Comparison of ENCODE assay signal across 31 mouse cellular contexts in the genomic region with DNA sequence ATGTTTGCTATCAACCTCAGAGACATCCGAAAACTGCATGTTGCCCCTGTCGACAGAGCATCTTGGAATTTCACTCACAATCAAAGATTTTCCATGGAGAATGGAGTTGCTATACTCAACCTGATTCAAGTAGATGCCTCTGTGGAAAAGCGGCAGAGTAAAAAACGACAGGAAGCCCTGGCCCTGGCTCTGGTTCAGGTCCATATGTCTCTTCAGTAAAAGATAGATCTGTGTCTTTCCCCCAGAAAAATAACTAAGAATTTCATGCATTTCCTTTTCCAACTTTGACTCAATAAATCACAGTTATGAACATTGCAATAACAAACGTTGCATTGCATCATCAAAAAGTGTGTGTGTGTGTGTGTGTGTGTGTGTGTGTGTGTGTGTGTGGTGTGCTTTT.
A peak's percentile ranks its signal among the peaks of the same experiment; 100 is the strongest.
DNase-seq lines count a peak whose midpoint lies in the region; ATAC-seq and TF ChIP-seq lines count a peak whose summit lies in the region.
"Had no signal": no experiment of that assay in that cellular context is flagged by ENCODE, and none has a peak within 500 bp of the region (broad histone marks: within the 10 kb centered on the region; RNA-seq: fewer than 3 reads in every experiment).

No protein-coding gene starts in this region.

- peaks cover 28% of the 10 kb centered on the region for H3K4me1 ChIP-seq in forebrain, embryonic 15.5 days
- H3K4me1 ChIP-seq in forebrain, embryonic 10.5 days = peaks cover 29% of the 10 kb centered on the region
- H3K4me1 ChIP-seq in kidney, adult 2 months (ENCODE audit: control insufficient read depth, insufficient read depth, low read length) = no peaks in the 10 kb centered on the region
- H3K4me1 ChIP-seq in kidney, embryonic 14.5 days (ENCODE audit: control insufficient read depth, insufficient read depth, low read length) = peaks cover 6% of the 10 kb centered on the region; the same call in 1 of the 2 replicates
- H3K4me1 ChIP-seq in lung, postnatal 0 days (ENCODE audit: insufficient read depth, low read depth, low read length) = 0 out of 2 replicates have a peak, but pooled peaks cover 5% of the 10 kb centered on the region
- H3K4me1 ChIP-seq: heart, embryonic 13.5 days; limb, embryonic 12.5 days; liver, embryonic 15.5 days; neural tube, embryonic 12.5 days had no signal

- peak overlapping the region; percentile 67 for H3K27ac ChIP-seq in forebrain, embryonic 15.5 days (replicated peaks)
- no peak overlapping the region for H3K27ac ChIP-seq in forebrain, embryonic 10.5 days
- no peak overlapping the region for H3K27ac ChIP-seq in kidney, adult 2 months (ENCODE audit: insufficient read depth, low read depth, low read length)
- H3K27ac ChIP-seq in kidney, embryonic 14.5 days (ENCODE audit: low read depth, low read length) = no peak overlapping the region
- H3K27ac ChIP-seq in lung, postnatal 0 days (ENCODE audit: low read length) = no peak overlapping the region
- H3K27ac ChIP-seq: embryonic facial prominence, embryonic 12.5 days; heart, adult 2 months; heart, embryonic 13.5 days; hindbrain, embryonic 14.5 days; left cerebral cortex, adult 2 months; limb, embryonic 12.5 days; liver, embryonic 15.5 days; lung, embryonic 15.5 days; macrophage; neural tube, embryonic 12.5 days had no signal

- WGBS in forebrain, embryonic 15.5 days = 69% methylated on average over 5 of the region's 5 CpGs
- WGBS in forebrain, embryonic 10.5 days = 87% methylated on average over 5 of the region's 5 CpGs
- 67% methylated on average over 5 of the region's 5 CpGs for WGBS in kidney, adult 2 months
- 61% methylated on average over 5 of the region's 5 CpGs for whole genome bisulfite sequencing in kidney, embryonic 14.5 days
- WGBS in lung, postnatal 0 days = 48% methylated on average over 5 of the region's 5 CpGs

- no peaks in the 10 kb centered on the region for H3K36me3 ChIP-seq in forebrain, embryonic 15.5 days
- no peaks in the 10 kb centered on the region for H3K36me3 ChIP-seq in forebrain, embryonic 10.5 days (replicated peaks)
- no peaks in the 10 kb centered on the region for H3K36me3 ChIP-seq in kidney, adult 2 months (ENCODE audit: control insufficient read depth, insufficient read depth, low read length)
- no peaks in the 10 kb centered on the region for H3K36me3 ChIP-seq in kidney, embryonic 14.5 days (ENCODE audit: control insufficient read depth, insufficient read depth, low read length)
- H3K36me3 ChIP-seq in lung, postnatal 0 days (ENCODE audit: insufficient read depth, low read length) = no peaks in the 10 kb centered on the region
- H3K36me3 ChIP-seq: embryonic facial prominence, embryonic 12.5 days; G1E; heart, embryonic 13.5 days; limb, embryonic 12.5 days; liver, embryonic 15.5 days; lung, embryonic 15.5 days; neural tube, embryonic 12.5 days had no signal

- no peak overlapping the region for H3K4me3 ChIP-seq in forebrain, embryonic 15.5 days
- H3K4me3 ChIP-seq in forebrain, embryonic 10.5 days = no peak overlapping the region
- no peak overlapping the region for H3K4me3 ChIP-seq in kidney, adult 2 months (ENCODE audit: insufficient read depth, low read depth, low read length)
- H3K4me3 ChIP-seq in kidney, embryonic 14.5 days (ENCODE audit: low read length) = no peak overlapping the region
- H3K4me3 ChIP-seq in lung, postnatal 0 days (ENCODE audit: low read depth, low read length) = no peak overlapping the region
- H3K4me3 ChIP-seq: embryonic facial prominence, embryonic 12.5 days; heart, adult 2 months; heart, embryonic 13.5 days; left cerebral cortex, adult 2 months; limb, embryonic 12.5 days; liver, embryonic 15.5 days; lung, embryonic 15.5 days; myocyte; neural tube, embryonic 12.5 days had no signal

- no peak overlapping the region for H3K4me2 ChIP-seq in forebrain, embryonic 15.5 days (replicated peaks)
- no peak overlapping the region for H3K4me2 ChIP-seq in kidney, embryonic 14.5 days (replicated peaks; ENCODE audit: low read depth, low read length)
- H3K4me2 ChIP-seq in lung, postnatal 0 days (replicated peaks; ENCODE audit: low read depth, low read length) = no peak overlapping the region
- H3K4me2 ChIP-seq: embryonic facial prominence, embryonic 12.5 days; heart, embryonic 13.5 days; hindbrain, embryonic 14.5 days; limb, embryonic 12.5 days; liver, embryonic 15.5 days; lung, embryonic 15.5 days; neural tube, embryonic 12.5 days had no signal

- H3K27me3 ChIP-seq in forebrain, embryonic 15.5 days = no peaks in the 10 kb centered on the region
- H3K27me3 ChIP-seq in forebrain, embryonic 10.5 days (ENCODE audit: poor library complexity, severe bottlenecking) = no peaks in the 10 kb centered on the region
- no peaks in the 10 kb centered on the region for H3K27me3 ChIP-seq in kidney, adult 2 months (replicated peaks; ENCODE audit: control insufficient read depth, insufficient read depth, low read length)
- H3K27me3 ChIP-seq in kidney, embryonic 14.5 days (ENCODE audit: control insufficient read depth, insufficient read depth, low read length) = no peaks in the 10 kb centered on the region
- H3K27me3 ChIP-seq in lung, postnatal 0 days (replicated peaks; ENCODE audit: insufficient read depth, low read length) = no peaks in the 10 kb centered on the region
- H3K27me3 ChIP-seq: embryonic facial prominence, embryonic 12.5 days; heart, embryonic 13.5 days; limb, embryonic 12.5 days; liver, embryonic 15.5 days; lung, embryonic 15.5 days; neural tube, embryonic 12.5 days had no signal

- no peak for DNase-seq in forebrain, embryonic 10.5 days (ENCODE audit: extremely low spot score, low spot score)
- DNase-seq in kidney, adult 2 months = peak; percentile 48
- DNase-seq in lung, postnatal 0 days (ENCODE audit: low spot score) = peak; percentile 26
- DNase-seq in lung, postnatal 25 days (ENCODE audit: low spot score) = no peak
- peak; percentile 41 for DNase-seq in kidney, postnatal 14 days
- DNase-seq: adrenal gland, postnatal 10 days; cerebellum, adult 11-12 months; cerebellum, adult 9-11 months; embryo, embryonic 11 days; gastrocnemius, postnatal 25 days; heart, adult 2 months; heart, postnatal 10 days; midbrain, embryonic 14.5 days; right cerebral cortex, adult 18-20 months; spleen, adult 18-20 months; thymus, postnatal 14 days had no signal

- TF ChIP-seq EP300 in lung, postnatal 0 days (IDR thresholded peaks at IDR 0.05) = no peak

- no peak for TF ChIP-seq CTCF in kidney, adult 2 months (conservative IDR thresholded peaks at IDR 0.05; ENCODE audit: insufficient read depth, insufficient read length, low read depth, low read length)
- no peak for TF ChIP-seq CTCF in lung, postnatal 0 days (IDR thresholded peaks at IDR 0.05)

- no peaks in the 10 kb centered on the region for H3K9me3 ChIP-seq in forebrain, embryonic 15.5 days
- no peaks in the 10 kb centered on the region for H3K9me3 ChIP-seq in forebrain, embryonic 10.5 days
- H3K9me3 ChIP-seq in kidney, embryonic 14.5 days (ENCODE audit: control insufficient read depth, low read length) = no peaks in the 10 kb centered on the region
- H3K9me3 ChIP-seq in lung, postnatal 0 days (ENCODE audit: low read length) = no peaks in the 10 kb centered on the region
- H3K9me3 ChIP-seq: embryonic facial prominence, embryonic 12.5 days; G1E; heart, embryonic 13.5 days; limb, embryonic 12.5 days; liver, embryonic 15.5 days; lung, embryonic 15.5 days; neural tube, embryonic 12.5 days had no signal

- no peak for ATAC-seq in forebrain, embryonic 15.5 days (replicated peaks)
- ATAC-seq in kidney, embryonic 14.5 days (ENCODE audit: low FRiP score, low TSS enrichment) = no peak
- no peak for ATAC-seq in lung, postnatal 0 days
- ATAC-seq in megakaryocyte progenitor cell, adult 5-6 weeks (replicated peaks; ENCODE audit: poor library complexity) = no peak
- ATAC-seq: intestine, postnatal 0 days had no signal

- H3K9ac ChIP-seq in forebrain, embryonic 15.5 days (replicated peaks) = no peak overlapping the region
- no peak overlapping the region for H3K9ac ChIP-seq in kidney, embryonic 14.5 days (ENCODE audit: low read depth, low read length)
- no peak overlapping the region for H3K9ac ChIP-seq in lung, postnatal 0 days (replicated peaks; ENCODE audit: low read depth)
- H3K9ac ChIP-seq: embryonic facial prominence, embryonic 12.5 days; heart, embryonic 13.5 days; hindbrain, embryonic 14.5 days; limb, embryonic 12.5 days; liver, embryonic 15.5 days; lung, embryonic 15.5 days; neural tube, embryonic 12.5 days had no signal

- no peak for TF ChIP-seq POLR2A in kidney, adult 2 months (IDR thresholded peaks at IDR 0.05; ENCODE audit: low read depth, low read length)

Comparison
In these comparisons a context has a peak if more than half of its experiments do, and no peak if none do; other contexts are left out.
1. DNase-seq: peak in kidney, adult 2 months (single experiment), lung, postnatal 0 days (single experiment) and kidney, postnatal 14 days (single experiment); none in forebrain, embryonic 10.5 days (single experiment) and lung, postnatal 25 days (single experiment).